Mouse (Mus musculus) kidney, adult 2 months (tissue): Measurements from ENCODE around the gene Cd8a. TPM values are rescaled to one million over a fixed set of nuclear protein-coding genes. Genes with fewer than 3 reads are reported as not detected.

Experiments
- DNase-seq: peaks from one replicate; pipeline ENCODE4 v3.0.0; 2021
- H3K27ac ChIP-seq: fragments of 200-500 bp; 2 replicates; pipeline ENCODE4 v1.5.1; 2012; ENCODE audit warnings: low read depth, low read length, control low read depth, inconsistent platforms; ENCODE audit not compliant: insufficient read depth
- H3K27me3 ChIP-seq: fragments of 200-500 bp; replicated peaks from 2 replicates; pipeline ENCODE4 v1.6.1; 2012; ENCODE audit warnings: mild to moderate bottlenecking, moderate library complexity, low read length, inconsistent platforms; ENCODE audit not compliant: control insufficient read depth, insufficient read depth
- H3K36me3 ChIP-seq: fragments of 200-500 bp; 2 replicates; pipeline ENCODE4 v1.6.1; 2012; ENCODE audit warnings: mild to moderate bottlenecking, moderate library complexity, low read length, inconsistent platforms; ENCODE audit not compliant: control insufficient read depth, insufficient read depth
- H3K4me1 ChIP-seq: fragments of 200-500 bp; 2 replicates; pipeline ENCODE4 v1.6.1; 2011; ENCODE audit warnings: low read length; ENCODE audit not compliant: control insufficient read depth, insufficient read depth
- H3K4me3 ChIP-seq: fragments of 200-500 bp; 2 replicates; pipeline ENCODE4 v1.5.1; 2011; ENCODE audit warnings: mild to moderate bottlenecking, low read depth, low read length, control low read depth; ENCODE audit not compliant: insufficient read depth
- CTCF ChIP-seq: fragments of 200-500 bp; conservative IDR thresholded peaks from 2 replicates; pipeline ENCODE4 v1.5.1; 2011; ENCODE audit warnings: low read depth, mild to moderate bottlenecking, control low read depth, low read length, moderate library complexity, mixed read lengths; ENCODE audit not compliant: insufficient read depth, insufficient read length
- POLR2A ChIP-seq: fragments of 200-500 bp; IDR thresholded peaks from one replicate; pipeline ENCODE4 v1.6.1; 2011; ENCODE audit warnings: low read depth, low read length, control low read depth
- WGBS: fragments of 180-500 bp; shearing (Covaris S2); methylation state at CpG from one replicate; pipeline ENCODE4 v1.1.7; 2018; 5-methylcytosine and 5-hydroxymethylcytosine counted together
- polyA plus RNA-seq: library from polyadenylated mRNA; depleted of rRNA; stranded (reverse); fragments of >200 nt; gene quantifications from 2 replicates; pipeline ENCODE4 v1.2.3, GENCODE M21; 2012

The Cd8a gene
- polyA plus RNA-seq, 1 experiment = 4.7 TPM

DNA sequence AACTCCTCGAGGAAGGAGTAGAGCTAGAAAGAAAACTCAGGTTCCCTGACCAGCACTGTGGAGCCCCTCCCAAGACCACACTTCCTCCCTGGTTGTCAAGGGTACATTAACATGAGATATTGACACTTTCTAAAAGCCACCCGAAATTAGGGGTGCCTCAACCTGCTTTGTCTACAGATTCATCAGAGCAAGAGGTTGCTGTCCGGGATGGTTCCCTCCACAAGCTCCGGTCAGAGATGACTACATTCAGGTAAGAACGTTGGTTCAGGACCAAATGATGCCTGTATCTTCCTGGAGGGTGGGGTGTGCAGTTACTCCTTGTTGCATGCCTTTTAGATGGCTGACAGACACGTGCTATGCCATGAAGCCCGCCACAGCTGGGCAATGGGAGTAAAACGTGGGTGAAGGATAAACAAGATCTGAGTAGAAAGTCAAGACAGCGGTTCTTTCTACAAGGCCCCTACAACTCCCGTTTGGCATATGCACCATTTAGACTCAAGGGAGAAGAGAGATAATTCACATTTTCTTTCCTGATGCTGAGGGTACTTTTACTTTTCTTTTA lies 20.3 kb upstream of the Cd8a start:
- Histone ChIP-seq H3K4me3 (no peak overlapping the region), H3K27ac (no peak overlapping the region), H3K4me1 (no peaks in the 10 kb centered on the region), H3K27me3 (no peaks in the 10 kb centered on the region), H3K36me3 (no peaks in the 10 kb centered on the region)
- DNase-seq = no peak
- WGBS = 79% methylated on average over 10 of the region's 10 CpGs
- no peak for TF ChIP-seq CTCF
- no peak for TF ChIP-seq POLR2A

DNA sequence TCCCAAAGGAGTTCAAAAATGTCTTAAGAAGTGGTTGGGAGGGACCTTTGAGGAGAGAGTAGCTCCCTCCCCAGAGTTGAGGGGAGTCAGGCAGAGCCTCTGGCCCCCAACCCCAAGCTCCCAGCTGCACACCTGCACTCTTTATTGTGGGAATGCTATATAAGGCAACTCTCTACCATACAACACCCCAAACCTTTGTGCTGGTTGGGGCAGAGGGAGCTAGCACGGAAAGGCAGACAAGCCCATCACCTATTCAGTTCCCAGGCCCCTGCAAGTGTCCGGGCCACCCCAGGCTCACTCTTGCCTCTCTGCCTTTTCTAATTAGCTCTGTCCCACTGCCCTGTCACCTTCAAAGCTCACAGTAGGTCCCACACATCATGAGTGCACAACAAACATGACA lies 19.5 kb upstream of the Cd8a start:
- H3K4me3 ChIP-seq = no peak overlapping the region
- no peak for DNase-seq
- no peaks in the 10 kb centered on the region for H3K4me1 ChIP-seq
- no peaks in the 10 kb centered on the region for H3K36me3 ChIP-seq
- no peak overlapping the region for H3K27ac ChIP-seq
- no peaks in the 10 kb centered on the region for H3K27me3 ChIP-seq
- 81% methylated on average over 2 of the region's 2 CpGs for WGBS
- TF ChIP-seq POLR2A (no peak), CTCF (no peak)

DNA sequence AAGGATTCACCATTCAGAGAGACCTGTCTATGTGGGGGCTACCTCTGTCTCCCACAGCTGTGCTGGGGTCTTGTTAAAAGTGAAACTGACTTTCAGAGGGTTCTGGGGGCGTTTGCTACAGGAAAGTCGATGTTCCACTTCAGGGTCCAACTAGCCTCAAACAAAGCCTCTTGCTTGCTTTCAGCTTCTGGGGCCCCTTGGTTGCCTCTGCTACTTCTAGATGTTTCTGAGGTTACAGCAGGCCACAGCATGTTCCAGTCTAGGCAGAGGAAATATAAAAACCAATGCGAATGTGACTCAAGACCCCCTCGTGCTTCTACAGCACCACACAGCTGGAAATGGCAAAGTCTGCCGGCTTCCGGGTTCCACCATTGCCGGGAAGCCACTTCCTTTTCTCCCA lies 15.7 kb upstream of the Cd8a start:
- 88% methylated on average over 7 of the region's 7 CpGs for WGBS
- Histone ChIP-seq H3K4me1 (no peaks in the 10 kb centered on the region), H3K27me3 (no peaks in the 10 kb centered on the region), H3K27ac (no peak overlapping the region), H3K36me3 (no peaks in the 10 kb centered on the region), H3K4me3 (no peak overlapping the region)
- no peak for TF ChIP-seq POLR2A
- TF ChIP-seq CTCF = no peak
- no peak for DNase-seq

DNA sequence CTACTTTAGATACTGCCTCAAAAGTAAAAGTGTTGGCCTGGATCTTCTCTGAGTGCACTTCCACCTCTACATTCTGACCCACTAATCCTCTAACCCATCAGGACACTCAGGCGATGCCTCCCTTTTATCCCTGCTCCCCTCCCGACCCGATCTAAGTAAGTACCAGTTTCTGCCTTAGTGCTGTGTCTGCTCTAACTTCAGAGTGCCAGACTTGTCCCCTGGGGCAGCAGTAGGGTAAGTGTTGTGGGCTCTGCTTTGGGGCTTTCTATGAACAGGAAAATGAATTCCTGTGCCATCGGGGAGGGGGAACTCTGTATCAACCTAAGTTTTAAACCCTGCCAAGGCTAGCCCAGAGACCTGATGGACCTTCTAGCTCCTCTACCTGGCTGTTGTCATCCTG lies 13.0 kb upstream of the Cd8a start:
- no peak for TF ChIP-seq POLR2A
- no peak for TF ChIP-seq CTCF
- Histone ChIP-seq H3K27ac (no peak overlapping the region), H3K36me3 (no peaks in the 10 kb centered on the region), H3K27me3 (no peaks in the 10 kb centered on the region), H3K4me1 (no peaks in the 10 kb centered on the region), H3K4me3 (no peak overlapping the region)
- 88% methylated on average over 4 of the region's 4 CpGs for WGBS
- DNase-seq = no peak

- no peaks in the 10 kb centered on the region for H3K36me3 ChIP-seq
- H3K27me3 ChIP-seq = no peaks in the 10 kb centered on the region
- no peaks in the 10 kb centered on the region for H3K4me1 ChIP-seq
- no peak overlapping the region for H3K27ac ChIP-seq
- WGBS = 55% methylated on average over 5 of the region's 5 CpGs
- no peak overlapping the region for H3K4me3 ChIP-seq
- no peak for DNase-seq
- TF ChIP-seq POLR2A = no peak
These were observed 12.5 kb upstream of the Cd8a start for GRCm38 (mm10) chr6:71360751-71361150.

DNA sequence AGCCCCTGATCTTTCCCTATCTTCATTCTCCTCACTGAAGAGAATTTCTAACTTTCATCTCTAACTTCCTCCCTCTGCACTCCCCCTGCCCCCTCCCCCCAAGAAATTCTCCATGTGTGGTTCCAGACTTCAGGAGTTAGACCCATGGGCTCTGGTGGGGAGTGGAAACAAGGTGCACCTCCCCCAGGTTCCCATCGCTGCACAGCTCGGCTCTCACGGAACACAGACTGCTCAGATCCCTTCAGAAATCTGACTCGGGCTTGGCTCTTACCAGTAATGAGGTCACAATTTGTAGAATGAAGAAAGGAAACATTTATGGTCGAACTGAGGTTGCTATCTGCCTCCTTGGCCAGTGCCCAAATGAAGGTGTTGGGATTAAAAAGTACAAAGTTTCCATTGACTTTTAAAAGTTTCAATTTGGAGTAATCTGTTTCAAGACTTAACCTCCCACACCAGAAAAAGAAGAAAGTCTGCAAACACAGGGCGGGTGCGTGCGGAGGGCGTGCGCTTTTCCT lies 12.0 kb upstream of the Cd8a start:
- no peak overlapping the region for H3K27ac ChIP-seq
- WGBS = 59% methylated on average over 10 of the region's 10 CpGs

DNA sequence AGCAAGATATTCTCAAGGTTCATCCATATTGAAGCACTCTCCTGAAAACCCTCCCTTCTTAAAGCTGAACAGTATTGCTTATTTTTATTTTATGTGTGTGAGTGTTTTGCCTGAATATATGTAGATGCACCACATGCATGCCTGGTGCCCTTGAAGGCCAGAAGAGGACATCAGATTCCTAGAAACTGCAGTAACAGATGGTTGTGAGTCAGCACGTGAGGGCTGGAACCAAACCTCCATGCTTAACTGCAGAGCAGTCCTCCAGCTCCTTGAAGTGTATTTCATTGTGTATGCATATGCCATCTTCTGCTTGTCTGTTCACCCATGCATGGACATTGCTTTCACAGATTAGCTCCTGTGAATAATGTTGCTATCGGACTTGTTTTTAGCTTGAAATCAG lies 9.2 kb upstream of the Cd8a start:
- Histone ChIP-seq H3K27me3 (no peaks in the 10 kb centered on the region), H3K27ac (no peak overlapping the region), H3K4me1 (no peaks in the 10 kb centered on the region), H3K36me3 (no peaks in the 10 kb centered on the region), H3K4me3 (no peak overlapping the region)
- no peak for DNase-seq
- no peak for TF ChIP-seq POLR2A
- no peak for TF ChIP-seq CTCF
- 61% methylated on average over 2 of the region's 2 CpGs for WGBS

More for the DNA sequence above, 12.0 kb upstream of the Cd8a start:
- Histone ChIP-seq H3K27me3 (no peaks in the 10 kb centered on the region), H3K36me3 (no peaks in the 10 kb centered on the region), H3K4me1 (no peaks in the 10 kb centered on the region), H3K4me3 (no peak overlapping the region)
- TF ChIP-seq POLR2A = no peak
- no peak for TF ChIP-seq CTCF
- no peak for DNase-seq
